Mouse (Mus musculus) embryonic facial prominence, embryonic 10.5 days (tissue): Measurements from ENCODE around the gene Shroom1. TPM values are rescaled to one million over a fixed set of nuclear protein-coding genes. Genes with fewer than 3 reads are reported as not detected.

Experiments
- DNase-seq: peaks from one replicate; pipeline ENCODE4 v3.0.0-alpha.2; 2017; ENCODE audit warnings: low spot score
- H3K27ac ChIP-seq: fragments of 300-500 bp; sonication (generic); replicated peaks from 2 replicates; pipeline ENCODE4 v1.5.1; 2016; ENCODE audit warnings: mild to moderate bottlenecking
- H3K27me3 ChIP-seq: fragments of 300-500 bp; sonication (generic); replicated peaks from 2 replicates; pipeline ENCODE4 v1.6.1; 2016; ENCODE audit warnings: low read depth, mild to moderate bottlenecking; ENCODE audit not compliant: poor library complexity, severe bottlenecking
- H3K36me3 ChIP-seq: fragments of 300-500 bp; sonication (generic); replicated peaks from 2 replicates; pipeline ENCODE4 v1.6.1; 2016; ENCODE audit warnings: mild to moderate bottlenecking, moderate library complexity
- H3K4me1 ChIP-seq: fragments of 300-500 bp; sonication (generic); 2 replicates; pipeline ENCODE4 v1.6.1; 2016
- H3K4me3 ChIP-seq: fragments of 300-500 bp; sonication (generic); 2 replicates; pipeline ENCODE4 v1.5.1; 2016; ENCODE audit warnings: mild to moderate bottlenecking, moderate library complexity
- H3K9me3 ChIP-seq: fragments of 300-500 bp; sonication (generic); 2 replicates; pipeline ENCODE4 v1.6.1; 2016; ENCODE audit warnings: mild to moderate bottlenecking
- WGBS: fragments of 180-500 bp; shearing (Covaris S2); methylation state at CpG from one replicate; pipeline ENCODE4 v1.1.7; 2016; 5-methylcytosine and 5-hydroxymethylcytosine counted together
- microRNA-seq: library from miRNA; unstranded; fragments of <30 nt; microRNA quantifications from one replicate; pipeline ENCODE4, GENCODE M21; 2017
- polyA plus RNA-seq: library from polyadenylated mRNA; unstranded; fragments of >200 nt; fragmentation: Nextera tagmentation; extraction: Ambion mirVana; gene quantifications from 2 replicates; pipeline ENCODE4 v1.2.1, GENCODE M21; 2016

Gene Shroom1
- polyA plus RNA-seq, 1 experiment from 2014 or later, result 2.4 TPM

DNA sequence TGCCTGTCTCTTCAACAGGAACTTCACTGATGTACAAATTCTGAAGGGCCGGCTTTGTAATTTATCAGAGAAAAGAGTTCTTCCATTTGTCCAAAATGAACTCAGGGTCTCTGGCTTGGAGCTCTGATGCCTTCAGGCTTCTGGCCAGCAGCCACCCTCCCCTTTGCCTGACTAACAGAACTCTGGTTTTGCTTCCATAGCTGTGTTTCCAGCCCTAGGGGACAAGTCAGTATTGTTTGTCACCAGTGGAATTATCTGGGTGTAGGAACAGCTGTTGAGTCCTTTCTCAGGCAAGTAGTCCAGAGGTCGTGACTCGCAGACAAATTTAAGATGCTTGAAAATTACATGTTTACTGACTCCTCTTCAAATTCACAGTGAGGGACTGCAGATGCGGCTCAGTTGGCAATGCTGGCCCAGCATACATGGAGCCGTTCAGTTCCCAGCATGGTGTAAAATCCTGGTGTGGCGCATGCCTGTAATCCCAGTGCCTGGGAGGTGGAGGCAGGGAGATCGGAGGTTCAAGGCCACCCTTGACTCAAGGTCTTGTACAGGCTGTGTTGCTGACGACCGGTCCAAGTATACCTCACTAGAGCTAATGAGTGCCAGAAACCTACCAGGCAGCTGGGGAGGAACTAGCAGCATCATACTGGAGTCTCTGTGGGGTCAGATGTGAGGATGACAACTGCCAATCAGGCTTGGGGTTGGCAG, 50.2 kb downstream of the Shroom1 start:
- no peaks in the 10 kb centered on the region for H3K36me3 ChIP-seq
- 87% methylated on average over 9 of the region's 9 CpGs for WGBS

DNA sequence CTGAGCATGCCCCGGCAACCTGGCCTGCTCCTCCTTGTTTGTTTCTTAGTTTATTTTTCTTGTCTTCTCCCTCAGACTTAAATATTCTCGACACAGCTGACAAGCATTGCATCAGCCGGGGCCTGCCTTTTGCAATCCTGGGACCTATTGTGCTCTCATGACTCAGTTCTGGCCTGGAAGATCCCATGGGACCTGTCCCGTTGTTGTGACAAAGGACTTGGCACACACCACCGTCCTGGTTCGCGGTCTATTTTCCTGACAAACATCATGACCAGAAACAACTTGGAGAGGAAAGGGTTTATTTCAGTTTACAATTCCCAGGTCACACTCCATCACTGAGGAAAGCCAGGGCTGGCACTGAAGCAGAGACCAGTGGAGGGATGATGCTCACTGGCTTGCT, 51.1 kb downstream of the Shroom1 start:
- H3K27ac ChIP-seq, result no peak overlapping the region
- H3K4me1 ChIP-seq, result peaks cover 20% of the 10 kb centered on the region; the same call in 1 of the 2 replicates
- no peaks in the 10 kb centered on the region for H3K36me3 ChIP-seq
- no peak for DNase-seq
- no peak overlapping the region for H3K4me3 ChIP-seq
- H3K27me3 ChIP-seq, result peaks cover 6% of the 10 kb centered on the region; the same call in 1 of the 2 replicates
- 78% methylated on average over 7 of the region's 7 CpGs for WGBS
- no peaks in the 10 kb centered on the region for H3K9me3 ChIP-seq

More for the DNA sequence above, 50.2 kb downstream of the Shroom1 start:
- Histone ChIP-seq H3K27me3 (peaks cover 6% of the 10 kb centered on the region; the same call in 1 of the 2 replicates), H3K4me1 (peaks cover 20% of the 10 kb centered on the region; the same call in 1 of the 2 replicates), H3K4me3 (no peak overlapping the region), H3K9me3 (no peaks in the 10 kb centered on the region), H3K27ac (no peak overlapping the region)
- DNase-seq, result no peak

DNA sequence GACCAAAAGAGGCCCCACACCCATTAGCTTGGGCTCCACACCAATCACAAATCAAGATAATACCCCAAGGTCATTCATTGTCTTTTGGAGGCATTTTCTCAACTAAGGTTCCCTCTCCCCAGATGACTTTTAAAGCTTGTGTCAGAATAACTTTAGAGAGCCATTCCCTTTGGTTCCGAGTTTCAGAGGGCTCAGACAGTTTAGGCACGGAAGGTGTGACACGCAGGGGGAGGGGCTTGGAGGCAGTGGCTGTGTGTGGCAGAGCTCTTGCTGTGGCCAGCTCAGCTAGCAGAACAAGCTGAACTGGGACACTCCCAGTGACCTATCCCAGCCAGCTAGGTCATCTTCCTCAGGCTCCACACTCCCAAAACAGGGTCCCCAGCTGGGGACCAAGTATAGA, 51.6 kb downstream of the Shroom1 start:
- H3K27ac ChIP-seq, result no peak overlapping the region
- no peaks in the 10 kb centered on the region for H3K36me3 ChIP-seq
- H3K4me1 ChIP-seq, result peaks cover 20% of the 10 kb centered on the region; the same call in 1 of the 2 replicates
- H3K4me3 ChIP-seq, result no peak overlapping the region
- no peak for DNase-seq
- WGBS, result 61% methylated on average over 3 of the region's 3 CpGs
- no peaks in the 10 kb centered on the region for H3K9me3 ChIP-seq
- H3K27me3 ChIP-seq, result peaks cover 6% of the 10 kb centered on the region; the same call in 1 of the 2 replicates

DNA sequence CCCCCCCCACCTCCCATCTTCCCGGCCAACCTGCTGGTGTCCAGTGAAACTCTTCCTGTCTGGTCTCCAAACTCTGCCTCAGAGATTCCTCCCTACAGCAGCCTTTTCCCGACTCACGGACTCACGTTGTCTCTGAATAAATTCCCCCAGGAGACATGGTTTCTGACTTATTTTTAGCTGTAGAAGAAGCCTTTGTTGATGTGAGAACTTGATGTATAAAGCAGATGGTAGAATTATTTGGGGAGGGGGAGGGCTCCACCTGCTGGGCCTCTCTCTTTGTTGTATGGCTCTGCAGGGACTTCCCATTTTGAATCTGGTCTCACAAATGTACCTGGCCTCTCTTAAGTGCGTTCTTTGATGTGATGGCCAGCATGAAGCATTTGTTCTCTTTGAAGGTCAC, 53.3 kb downstream of the Shroom1 start:
- H3K27me3 ChIP-seq, result peaks cover 6% of the 10 kb centered on the region; the same call in 1 of the 2 replicates
- H3K4me3 ChIP-seq, result no peak overlapping the region
- WGBS, result 63% methylated on average over 5 of the region's 5 CpGs
- no peak overlapping the region for H3K27ac ChIP-seq
- peaks cover 5% of the 10 kb centered on the region; the same call in 1 of the 2 replicates for H3K4me1 ChIP-seq
- no peaks in the 10 kb centered on the region for H3K9me3 ChIP-seq
- DNase-seq, result no peak
- no peaks in the 10 kb centered on the region for H3K36me3 ChIP-seq

DNA sequence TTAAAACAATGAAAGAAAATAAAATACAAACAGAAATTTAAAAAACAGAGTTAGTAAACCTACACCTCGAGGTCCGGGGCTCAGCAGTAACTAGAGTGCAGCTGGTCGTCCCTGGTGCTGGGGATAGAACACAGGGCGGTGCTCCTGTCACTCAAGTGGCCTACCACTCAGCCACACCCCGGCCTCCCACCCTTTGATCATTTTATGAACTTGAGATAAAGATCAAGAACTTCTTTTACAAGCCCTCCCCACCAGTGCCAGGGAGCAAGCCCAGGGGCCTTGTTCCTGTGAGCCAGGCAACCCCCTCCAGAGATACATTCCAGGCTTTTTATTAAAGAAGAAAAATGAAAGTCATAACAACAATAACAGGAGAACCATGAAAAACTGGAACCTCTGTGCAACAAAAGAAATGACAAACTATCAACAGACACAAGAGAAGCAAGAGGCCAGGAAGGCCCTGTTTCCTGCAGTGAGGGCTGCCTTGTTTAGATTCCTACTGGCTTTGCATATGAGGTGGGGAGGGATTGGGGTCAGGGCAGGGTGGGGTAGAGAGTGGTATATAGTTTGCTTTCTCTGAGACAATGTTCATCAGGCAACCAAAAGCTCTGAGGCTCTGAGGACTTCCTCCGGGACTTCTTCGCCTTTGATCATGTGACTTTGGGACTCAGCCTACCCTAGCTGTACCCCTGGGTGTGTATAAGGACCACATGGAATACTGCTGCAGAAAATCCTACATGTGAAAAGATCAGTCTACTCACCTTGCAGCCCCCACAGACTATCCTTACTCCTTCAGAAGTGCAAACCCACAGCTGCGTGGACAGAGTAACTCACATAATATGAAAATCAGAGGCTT, 60.0 kb downstream of the Shroom1 start:
- 74% methylated on average over 8 of the region's 8 CpGs for WGBS

More for the DNA sequence above, 60.0 kb downstream of the Shroom1 start:
- Histone ChIP-seq H3K36me3 (no peaks in the 10 kb centered on the region), H3K9me3 (no peaks in the 10 kb centered on the region), H3K4me3 (no peak overlapping the region), H3K4me1 (peaks cover 43% of the 10 kb centered on the region), H3K27me3 (peaks cover 24% of the 10 kb centered on the region), H3K27ac (no peak overlapping the region)
- no peak for DNase-seq

Small RNA genes within 50 kb of the gene (microRNA-seq; reads per million reads assigned to microRNA genes)
- not detected for gene Mir6920

Other genes with a start within 250 kb of the Shroom1 start
- 130 and 136 TPM in 2 replicates for gene Hspa4, start 156.7 kb upstream of the Shroom1 start, polyA plus RNA-seq
- gene Zcchc10, start 132.5 kb upstream of the Shroom1 start, polyA plus RNA-seq, result 29.2 and 30.4 TPM in 2 replicates
- gene Aff4, start 106.4 kb upstream of the Shroom1 start, polyA plus RNA-seq, result 37.5 and 42.7 TPM in 2 replicates
- not detected in 2 replicates for gene Leap2, start 34.0 kb upstream of the Shroom1 start, polyA plus RNA-seq
- 525 and 531 TPM in 2 replicates for gene Uqcrq, start 26.4 kb upstream of the Shroom1 start, polyA plus RNA-seq
- gene Gdf9, start 26.2 kb upstream of the Shroom1 start, polyA plus RNA-seq, result 0.82 and 1.4 TPM in 2 replicates
- 0.16 and 0.19 TPM in 2 replicates for gene Gm10447, start 95 bp upstream of the Shroom1 start, polyA plus RNA-seq
- not detected in 2 replicates for gene Gm9837, start 13.3 kb downstream of the Shroom1 start, polyA plus RNA-seq
- 0.16 TPM in 1 of 2 replicates, not detected in the other for gene Gm9945, start 23.0 kb downstream of the Shroom1 start, polyA plus RNA-seq
- gene Sowaha, start 23.1 kb downstream of the Shroom1 start, polyA plus RNA-seq, result 0.44 and 0.82 TPM in 2 replicates
- gene Sept8, start 62.1 kb downstream of the Shroom1 start, polyA plus RNA-seq, result 17.7 and 19.0 TPM in 2 replicates
- gene Kif3a, start 110.2 kb downstream of the Shroom1 start, polyA plus RNA-seq, result 68.0 and 77.6 TPM in 2 replicates
- 0.61 and 0.72 TPM in 2 replicates for gene Il4, start 161.5 kb downstream of the Shroom1 start, polyA plus RNA-seq
- gene Il13, start 177.5 kb downstream of the Shroom1 start, polyA plus RNA-seq, result not detected in 2 replicates